Mouse (Mus musculus) stomach, postnatal 0 days (tissue): ENCODE results near the gene Gmds.

Experiments used
- CTCF ChIP-seq: IDR thresholded peaks from 2 replicates; pipeline ENCODE4 v1.5.1; 2016; ENCODE audit warnings: antibody characterized with exemption, low read depth, mild to moderate bottlenecking, moderate library complexity
- EP300 ChIP-seq: optimal IDR thresholded peaks from 2 replicates; pipeline ENCODE3; 2016; ENCODE audit warnings: antibody characterized with exemption

DNA sequence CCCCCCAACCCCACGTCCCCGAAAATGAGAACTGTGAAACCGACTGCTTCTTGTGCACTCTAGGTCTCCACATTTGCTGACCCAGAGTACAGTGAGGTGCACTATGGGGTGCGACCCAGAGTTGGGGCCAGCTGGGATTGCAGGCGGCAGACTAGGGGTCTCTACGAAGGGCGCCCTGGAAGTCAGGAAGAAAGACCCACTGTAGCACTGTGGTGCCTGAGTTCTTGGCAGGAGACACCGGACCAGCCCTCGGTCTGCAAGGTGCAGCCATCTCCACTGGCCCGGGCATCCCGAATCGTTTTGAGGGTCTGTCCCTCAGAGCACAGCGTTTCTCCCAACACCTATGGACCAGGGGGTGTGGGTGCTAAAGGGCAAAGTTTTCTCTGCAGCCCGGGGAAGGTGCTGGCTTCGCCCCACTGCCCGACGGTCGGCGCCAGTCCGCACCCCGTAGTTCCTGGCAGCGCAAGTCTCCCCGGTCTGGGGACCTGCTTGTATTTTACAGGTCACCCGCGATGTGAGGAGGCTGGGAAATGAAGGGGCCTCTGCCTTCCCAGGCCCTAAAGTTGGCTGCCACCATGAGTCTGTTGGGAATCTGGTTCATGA is 536.7 kb downstream of the Gmds start:
- TF ChIP-seq CTCF (no peak), EP300 (no peak)
